Mouse (Mus musculus) neural tube, embryonic 11.5 days (tissue): ENCODE data around the gene Cyld. TPM values are rescaled to one million over a fixed set of nuclear protein-coding genes. Genes with fewer than 3 reads are reported as not detected.
"Not testable (repeated sequence)": the region's sequence is repeated elsewhere in the genome, so short reads cannot be mapped to it uniquely, and the experiment has no call there.

Source experiments
- ATAC-seq: fragments of 200-750 bp; cut with Nextera tagmentation; 2 replicates; pipeline ENCODE4 v1.8.0; 2017; ENCODE audit warnings: moderate number of reproducible peaks, mild to moderate bottlenecking, moderate TSS enrichment, moderate library complexity; ENCODE audit not compliant: insufficient read depth, low FRiP score, low TSS enrichment
- DNase-seq: peaks from one replicate; pipeline ENCODE4 v3.0.0-alpha.2; 2015; ENCODE audit warnings: low spot score
- H3K27ac ChIP-seq: fragments of 300-500 bp; sonication (generic); 2 replicates; pipeline ENCODE4 v1.5.1; 2014; ENCODE audit warnings: low read depth, mild to moderate bottlenecking, low read length
- H3K27me3 ChIP-seq: fragments of 300-500 bp; sonication (generic); 2 replicates; pipeline ENCODE4 v1.6.1; 2014; ENCODE audit warnings: mild to moderate bottlenecking, low read length, mixed read lengths; ENCODE audit not compliant: control insufficient read depth, insufficient read depth
- H3K36me3 ChIP-seq: fragments of 300-500 bp; sonication (generic); 2 replicates; pipeline ENCODE4 v1.6.1; 2014; ENCODE audit warnings: mild to moderate bottlenecking, low read length, moderate library complexity, mixed read lengths; ENCODE audit not compliant: control insufficient read depth, insufficient read depth
- H3K4me1 ChIP-seq: fragments of 300-500 bp; sonication (generic); 2 replicates; pipeline ENCODE4 v1.6.1; 2014; ENCODE audit warnings: low read length, mixed read lengths; ENCODE audit not compliant: control insufficient read depth, insufficient read depth
- H3K4me2 ChIP-seq: fragments of 300-500 bp; sonication (generic); 2 replicates; pipeline ENCODE4 v1.6.1; 2014; ENCODE audit warnings: low read depth, mild to moderate bottlenecking, moderate library complexity
- H3K4me3 ChIP-seq: fragments of 300-500 bp; sonication (generic); 2 replicates; pipeline ENCODE4 v1.5.1; 2014; ENCODE audit warnings: low read depth, low read length
- H3K9ac ChIP-seq: fragments of 300-500 bp; sonication (generic); 2 replicates; pipeline ENCODE4 v1.6.1; 2014; ENCODE audit warnings: mild to moderate bottlenecking, low read length
- H3K9me3 ChIP-seq: fragments of 300-500 bp; sonication (generic); 2 replicates; pipeline ENCODE4 v1.6.1; 2016; ENCODE audit warnings: low read length; ENCODE audit not compliant: control insufficient read depth
- WGBS: fragments of 180-500 bp; shearing (Covaris S2); extraction: QIAGEN DNeasy Blood & Tissue Kit; methylation state at CpG from one replicate; pipeline ENCODE4 v1.1.7; 2014; 5-methylcytosine and 5-hydroxymethylcytosine counted together
- polyA plus RNA-seq: library from polyadenylated mRNA; unstranded; fragments of >200 nt; fragmentation: Nextera tagmentation; extraction: Ambion mirVana; gene quantifications from 2 replicates; pipeline ENCODE4 v1.2.1, GENCODE M21; 2014

Cyld gene
- polyA plus RNA-seq, 1 experiment from 2014 or later = 15.7 TPM

- ATAC-seq = peak; percentile 53; the same call in 1 of the 2 replicates
- 3% methylated on average over 14 of the region's 14 CpGs for WGBS
- H3K4me3 ChIP-seq = no peak overlapping the region
Observed at GRCm38 (mm10) chr8:88755175-88755791, 58.5 kb downstream of the Cyld start.

GRCm38 (mm10) chr8:88761980-88762379 lies 65.2 kb downstream of the Cyld start:
- H3K9me3 ChIP-seq = no peaks in the 10 kb centered on the region
- H3K4me1 ChIP-seq = 0 out of 2 replicates have a peak, but pooled peaks cover 3% of the 10 kb centered on the region
- no peaks in the 10 kb centered on the region for H3K36me3 ChIP-seq
- DNase-seq (no peak), ATAC-seq (no peak)
- WGBS = 90% methylated on average over 12 of the region's 12 CpGs
- H3K4me3 ChIP-seq = no peak overlapping the region
- no peak overlapping the region for H3K4me2 ChIP-seq
- no peaks in the 10 kb centered on the region for H3K27me3 ChIP-seq
- no peak overlapping the region for H3K9ac ChIP-seq
- no peak overlapping the region for H3K27ac ChIP-seq

More at GRCm38 (mm10) chr8:88755175-88755791, 58.5 kb downstream of the Cyld start:
- H3K4me1 ChIP-seq = 0 out of 2 replicates have a peak, but pooled peaks cover 3% of the 10 kb centered on the region
- no peak overlapping the region for H3K27ac ChIP-seq
- no peak overlapping the region for H3K9ac ChIP-seq
- no peaks in the 10 kb centered on the region for H3K36me3 ChIP-seq
- 0 out of 2 replicates have a peak overlapping the region, but pooled peaks have one; percentile 19 for H3K4me2 ChIP-seq
- peak; percentile 85 for DNase-seq
- H3K9me3 ChIP-seq = no peaks in the 10 kb centered on the region
- no peaks in the 10 kb centered on the region for H3K27me3 ChIP-seq

GRCm38 (mm10) chr8:88771241-88771640 lies 74.4 kb downstream of the Cyld start:
- Histone ChIP-seq H3K9ac (no peak overlapping the region), H3K27ac (no peak overlapping the region), H3K4me3 (no peak overlapping the region), H3K9me3 (no peaks in the 10 kb centered on the region), H3K36me3 (no peaks in the 10 kb centered on the region), H3K4me2 (no peak overlapping the region), H3K27me3 (no peaks in the 10 kb centered on the region), H3K4me1 (no peaks in the 10 kb centered on the region; the same call in 1 of the 2 replicates)
- 77% methylated on average over 7 of the region's 7 CpGs for WGBS
- no peak for ATAC-seq
- DNase-seq = no peak

DNA sequence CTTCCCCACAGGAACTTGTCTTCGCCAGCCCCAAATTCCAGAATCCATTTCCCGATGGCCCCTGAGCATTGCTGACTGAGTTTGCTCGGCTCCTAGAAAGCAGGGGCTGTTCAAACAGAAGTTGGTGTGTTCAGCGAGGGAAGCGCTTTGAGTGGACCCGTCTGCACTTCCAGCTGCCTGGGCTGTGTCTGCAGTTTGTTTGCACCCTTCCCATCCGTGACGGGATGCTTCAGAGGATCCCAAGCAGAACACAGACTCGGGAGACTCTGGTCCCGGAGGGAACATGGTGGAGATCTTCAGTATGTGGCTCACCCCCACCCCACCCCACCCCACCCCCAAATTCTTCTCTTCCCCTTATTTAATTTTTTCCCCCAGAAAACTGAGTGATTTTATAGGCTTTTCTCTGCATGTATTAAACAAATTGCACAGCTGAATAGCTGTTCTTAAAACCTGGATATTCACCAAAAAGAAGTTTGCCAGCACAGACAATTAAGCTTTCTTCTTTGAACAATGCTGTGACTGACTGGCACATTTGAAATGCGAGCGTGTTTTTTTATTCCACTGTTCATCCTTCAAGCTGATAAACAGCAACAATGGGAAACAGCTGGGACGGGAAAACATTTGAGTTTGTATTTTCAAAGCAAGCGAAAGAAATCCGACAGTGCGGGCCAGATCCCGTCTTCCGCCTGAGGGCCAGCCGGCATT lies 77.9 kb downstream of the Cyld start:
- no peak overlapping the region for H3K4me3 ChIP-seq
- H3K27me3 ChIP-seq = no peaks in the 10 kb centered on the region
- WGBS = 59% methylated on average over 19 of the region's 19 CpGs
- H3K4me1 ChIP-seq = no peaks in the 10 kb centered on the region; the same call in 1 of the 2 replicates
- H3K4me2 ChIP-seq = no peak overlapping the region
- no peak for DNase-seq
- no peak for ATAC-seq
- H3K27ac ChIP-seq = no peak overlapping the region
- no peaks in the 10 kb centered on the region for H3K9me3 ChIP-seq
- no peak overlapping the region for H3K9ac ChIP-seq
- no peaks in the 10 kb centered on the region for H3K36me3 ChIP-seq

- WGBS = 76% methylated on average over 7 of the region's 7 CpGs
- no peak overlapping the region for H3K9ac ChIP-seq
- H3K4me3 ChIP-seq = no peak overlapping the region
- DNase-seq (no peak), ATAC-seq (no peak)
- no peaks in the 10 kb centered on the region for H3K27me3 ChIP-seq
- no peaks in the 10 kb centered on the region for H3K9me3 ChIP-seq
- no peak overlapping the region for H3K4me2 ChIP-seq
- H3K36me3 ChIP-seq = no peaks in the 10 kb centered on the region
- H3K4me1 ChIP-seq = no peaks in the 10 kb centered on the region; the same call in 1 of the 2 replicates
- H3K27ac ChIP-seq = no peak overlapping the region
Observed at GRCm38 (mm10) chr8:88775298-88775646, 78.4 kb downstream of the Cyld start.

DNA sequence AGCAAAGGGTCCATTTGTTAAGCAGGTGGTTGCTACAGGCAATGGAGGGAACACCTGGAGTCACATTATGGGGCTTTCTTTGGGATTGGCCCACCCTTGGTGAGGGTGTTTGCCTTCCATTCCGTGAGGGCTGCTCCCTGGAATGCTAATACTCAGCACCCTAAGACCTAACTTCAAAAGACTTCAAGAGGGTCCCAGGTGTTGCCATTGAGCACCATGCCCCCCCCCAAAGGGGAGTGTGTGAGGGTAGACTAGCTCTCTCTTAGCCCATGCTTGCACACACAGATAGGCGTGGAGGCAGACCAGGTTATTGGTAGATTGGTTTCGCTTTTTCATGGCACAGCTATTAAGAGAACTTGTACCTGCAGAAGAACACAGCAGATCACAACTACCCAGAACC lies 83.3 kb downstream of the Cyld start:
- DNase-seq (no peak), ATAC-seq (no peak)
- no peaks in the 10 kb centered on the region for H3K9me3 ChIP-seq
- no peak overlapping the region for H3K9ac ChIP-seq
- WGBS = 74% methylated on average over 3 of the region's 3 CpGs
- no peak overlapping the region for H3K4me3 ChIP-seq
- no peaks in the 10 kb centered on the region for H3K36me3 ChIP-seq
- no peaks in the 10 kb centered on the region for H3K4me1 ChIP-seq
- H3K27ac ChIP-seq = no peak overlapping the region
- H3K4me2 ChIP-seq = no peak overlapping the region
- no peaks in the 10 kb centered on the region for H3K27me3 ChIP-seq

DNA sequence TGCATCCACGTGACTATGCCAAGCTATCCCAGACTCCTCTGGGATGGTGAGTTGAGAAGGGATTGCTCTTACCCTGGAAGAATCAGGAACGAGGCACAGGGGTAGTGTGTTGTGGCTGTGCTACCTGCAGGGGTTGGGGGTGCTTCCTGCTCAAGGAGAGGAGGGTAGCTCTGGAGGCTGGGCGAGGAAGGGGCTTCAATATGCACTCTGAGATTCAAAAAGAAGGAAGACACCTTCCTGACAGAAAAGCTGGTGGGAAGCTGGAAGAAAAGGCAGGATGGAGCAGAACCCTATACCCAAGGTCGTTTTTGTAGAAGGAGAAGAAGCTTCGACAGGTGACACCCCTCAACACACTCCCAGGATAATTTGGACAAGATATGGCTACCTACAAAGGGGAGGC lies 84.5 kb downstream of the Cyld start:
- no peak overlapping the region for H3K27ac ChIP-seq
- no peak for DNase-seq
- H3K36me3 ChIP-seq = no peaks in the 10 kb centered on the region
- 77% methylated on average over 5 of the region's 5 CpGs for WGBS
- no peak overlapping the region for H3K4me2 ChIP-seq
- no peaks in the 10 kb centered on the region for H3K27me3 ChIP-seq
- H3K4me1 ChIP-seq = no peaks in the 10 kb centered on the region
- ATAC-seq = no peak
- no peaks in the 10 kb centered on the region for H3K9me3 ChIP-seq
- no peak overlapping the region for H3K4me3 ChIP-seq
- H3K9ac ChIP-seq = no peak overlapping the region

- H3K9me3 ChIP-seq = no peaks in the 10 kb centered on the region
- no peaks in the 10 kb centered on the region for H3K4me1 ChIP-seq
- whole genome bisulfite sequencing = 70% methylated on average over 1 of the region's 1 CpGs
- DNase-seq (no peak), ATAC-seq (no peak)
- no peaks in the 10 kb centered on the region for H3K36me3 ChIP-seq
- H3K27me3 ChIP-seq = no peaks in the 10 kb centered on the region
- no peak overlapping the region for H3K4me3 ChIP-seq
- no peak overlapping the region for H3K4me2 ChIP-seq
- H3K27ac ChIP-seq = no peak overlapping the region
- no peak overlapping the region for H3K9ac ChIP-seq
Observed at GRCm38 (mm10) chr8:88783722-88784121, 86.9 kb downstream of the Cyld start.

DNA sequence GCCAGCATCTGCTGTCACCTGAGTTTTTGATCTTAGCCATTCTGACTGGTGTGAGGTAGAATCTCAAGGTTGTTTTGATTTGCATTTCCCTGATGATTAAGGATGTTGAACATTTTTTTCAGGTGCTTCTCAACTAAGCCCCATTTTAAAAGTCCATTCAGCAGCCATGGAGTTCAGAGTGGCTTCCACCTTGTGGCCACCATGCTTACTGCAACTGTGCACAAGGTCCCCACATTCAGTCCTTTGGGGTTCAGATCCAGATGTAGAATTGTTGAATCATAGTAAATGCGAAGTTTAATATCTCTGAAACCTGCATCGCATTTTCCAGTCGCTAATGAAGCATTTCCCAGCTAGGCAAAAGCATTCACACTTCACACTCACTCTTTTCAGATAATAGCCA lies 91.5 kb downstream of the Cyld start:
- not testable (repeated sequence) for H3K9me3 ChIP-seq, H3K4me1 ChIP-seq, H3K27me3 ChIP-seq, H3K4me3 ChIP-seq, ATAC-seq, H3K9ac ChIP-seq, H3K4me2 ChIP-seq, DNase-seq, H3K27ac ChIP-seq, H3K36me3 ChIP-seq
- WGBS = 72% methylated on average over 3 of the region's 3 CpGs
